In the genomic region with DNA sequence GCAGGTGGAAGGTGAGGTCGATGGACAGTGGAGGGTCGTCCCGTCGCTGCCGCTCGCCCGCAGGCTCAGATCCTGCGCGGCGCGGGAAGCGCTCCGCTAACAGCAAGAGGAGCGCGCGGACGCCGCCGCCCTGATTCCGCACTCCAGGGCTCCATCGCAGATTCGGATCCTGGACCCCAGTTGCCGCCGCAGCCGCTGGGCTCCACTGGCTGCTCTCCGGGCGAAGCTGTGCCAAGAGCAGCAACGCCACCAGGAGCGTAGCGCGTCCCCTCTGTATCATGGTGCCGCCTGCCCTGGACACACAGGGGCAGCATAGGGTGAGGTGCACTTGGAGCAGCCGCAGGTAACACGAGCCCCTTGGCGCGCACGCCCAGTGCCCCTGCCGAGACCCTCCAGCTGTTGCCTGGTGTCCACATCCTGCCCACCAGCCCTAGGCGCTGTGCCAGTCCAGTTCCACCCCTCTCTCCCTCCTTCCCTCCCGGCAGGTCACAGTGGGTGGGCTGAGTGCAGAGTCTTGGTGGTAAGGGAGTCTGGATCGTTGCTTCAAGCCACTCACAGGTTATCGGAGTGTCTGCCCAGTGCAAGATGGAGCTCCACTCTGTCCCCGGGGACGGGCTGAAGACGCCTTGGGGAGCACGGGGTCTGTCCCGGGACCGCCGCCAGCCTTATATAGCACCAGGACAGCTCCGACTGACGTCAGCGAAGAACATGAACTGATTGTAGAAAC, we compare ENCODE assay signal across 9 mouse cellular contexts. TPM values are rescaled to one million over a fixed set of nuclear protein-coding genes. Genes with fewer than 3 reads are reported as not detected.
DNase-seq lines count a peak whose midpoint lies in the region; ATAC-seq and TF ChIP-seq lines count a peak whose summit lies in the region.
"Had no signal": no experiment of that assay in that cellular context is flagged by ENCODE, and none has a peak within 500 bp of the region (broad histone marks: within the 10 kb centered on the region; RNA-seq: fewer than 3 reads in every experiment).

A gene (minus strand): TSS at position 589 of the 727 bp plus-strand sequence.

- peak; percentile 13; the same call in 1 of the 2 replicates for ATAC-seq in frontal cortex, adult (ENCODE audit: low TSS enrichment)
- ATAC-seq in forebrain, embryonic 15.5 days (replicated peaks) = no peak
- no peak for ATAC-seq in limb, embryonic 13.5 days (ENCODE audit: low FRiP score, low read depth)
- ATAC-seq in megakaryocyte progenitor cell, adult 5-6 weeks (replicated peaks; ENCODE audit: poor library complexity) = no peak
- ATAC-seq in erythroid progenitor cell, adult 5-6 weeks (replicated peaks; ENCODE audit: low FRiP score, poor library complexity, severe bottlenecking) = no peak

- H3K36me3 ChIP-seq in E14TG2a.4 (ENCODE audit: insufficient read depth, low read length) = peaks cover 10% of the 10 kb centered on the region
- 0 out of 2 replicates have a peak, but pooled peaks cover 3% of the 10 kb centered on the region for H3K36me3 ChIP-seq in forebrain, embryonic 15.5 days
- H3K36me3 ChIP-seq in limb, embryonic 13.5 days = peaks cover 17% of the 10 kb centered on the region

- 1% methylated on average over 52 of the region's 52 CpGs for WGBS in forebrain, embryonic 15.5 days
- WGBS in limb, embryonic 13.5 days = 2% methylated on average over 52 of the region's 52 CpGs

- H3K4me2 ChIP-seq in forebrain, embryonic 15.5 days (replicated peaks) = peak within 1 kb of the TSS; percentile 46
- H3K4me2 ChIP-seq in limb, embryonic 13.5 days (replicated peaks) = peak within 1 kb of the TSS; percentile 53

- peaks cover 34% of the 10 kb centered on the region for H3K4me1 ChIP-seq in E14TG2a.4 (replicated peaks; ENCODE audit: low read depth, low read length)
- H3K4me1 ChIP-seq in forebrain, embryonic 15.5 days = peaks cover 21% of the 10 kb centered on the region
- H3K4me1 ChIP-seq in limb, embryonic 13.5 days = peaks cover 24% of the 10 kb centered on the region

- no peaks in the 10 kb centered on the region for H3K9me3 ChIP-seq in E14TG2a.4 (ENCODE audit: low read length)
- H3K9me3 ChIP-seq in forebrain, embryonic 15.5 days = no peaks in the 10 kb centered on the region
- H3K9me3 ChIP-seq in limb, embryonic 13.5 days = no peaks in the 10 kb centered on the region

- H3K27me3 ChIP-seq in E14TG2a.4 (ENCODE audit: insufficient read depth, low read length) = peaks cover 61% of the 10 kb centered on the region
- peaks cover 60% of the 10 kb centered on the region for H3K27me3 ChIP-seq in forebrain, embryonic 15.5 days
- H3K27me3 ChIP-seq in limb, embryonic 13.5 days = peaks cover 69% of the 10 kb centered on the region

- H3K27ac ChIP-seq in forebrain, embryonic 15.5 days (replicated peaks) = no peak within 1 kb of the TSS
- no peak within 1 kb of the TSS for H3K27ac ChIP-seq in limb, embryonic 13.5 days

- peak within 1 kb of the TSS; percentile 81 for H3K4me3 ChIP-seq in E14TG2a.4 (replicated peaks; ENCODE audit: low read length)
- peak within 1 kb of the TSS; percentile 30 for H3K4me3 ChIP-seq in forebrain, embryonic 15.5 days
- peak within 1 kb of the TSS; percentile 26 for H3K4me3 ChIP-seq in limb, embryonic 13.5 days

- DNase-seq in frontal cortex, postnatal 36 days (ENCODE audit: low spot score in 2 of 2) = no peak
- no peak for DNase-seq in spleen, adult 18-20 months

- TF ChIP-seq CTCF in E14TG2a.4 (conservative IDR thresholded peaks at IDR 0.05; ENCODE audit: low read length) = no peak

- H3K9ac ChIP-seq in forebrain, embryonic 15.5 days (replicated peaks) = 0 out of 2 replicates have a peak within 1 kb of the TSS, but pooled peaks have one; percentile 1
- H3K9ac ChIP-seq in limb, embryonic 13.5 days = no peak within 1 kb of the TSS

RNA-seq across cellular contexts. Expression of the gene that starts here (rescaled TPM):
- polyA plus RNA-seq in forebrain, embryonic 15.5 days (2015; fragmentation: Nextera tagmentation; extraction: Ambion mirVana) = not detected in 2 replicates
- not detected in 2 replicates for polyA plus RNA-seq in limb, embryonic 13.5 days (2015; fragmentation: Nextera tagmentation; extraction: Ambion mirVana)
- total RNA-seq in megakaryocyte progenitor cell, adult 5-6 weeks (2015) = not detected in 2 replicates
- not detected in 2 replicates for total RNA-seq in megakaryocyte progenitor cell, adult 5-6 weeks (2017)
- total RNA-seq in erythroid progenitor cell, adult 5-6 weeks (2015; ENCODE audit: low replicate concordance) = not detected in 2 replicates
- total RNA-seq in erythroid progenitor cell, adult 5-6 weeks (2017; ENCODE audit: low replicate concordance) = not detected in 2 replicates
- polyA plus RNA-seq: C2C12 had no signal

Comparison
In these comparisons a context has a peak if more than half of its experiments do, and no peak if none do; other contexts are left out.
1. H3K4me3 ChIP-seq: peak in every context shown above with its lines; median percentile 81 in E14TG2a.4; 30 in forebrain, embryonic 15.5 days; 26 in limb, embryonic 13.5 days.